Mouse (Mus musculus) MEL (cell line): ENCODE data around the gene Sox30. TPM values are rescaled to one million over a fixed set of nuclear protein-coding genes. Genes with fewer than 3 reads are reported as not detected.

Experiments used
- DNase-seq: peaks from one replicate; pipeline ENCODE4 v3.0.0; 2011; ENCODE audit warnings: low read depth, low spot score
- H3K27ac ChIP-seq: 2 replicates; pipeline ENCODE4 v1.5.1; 2012; ENCODE audit warnings: low read depth, mild to moderate bottlenecking, control low read depth, low read length, moderate library complexity; ENCODE audit not compliant: control insufficient read depth
- H3K27me3 ChIP-seq, 2 experiments: fragments of 150-350 bp in 1 of 2; sonication (generic) in 1 of 2; 2 replicates each; pipeline ENCODE4 v1.6.1; 2012; ENCODE audit warnings: low read length in 2 of 2, mild to moderate bottlenecking in 2 of 2, improper control_type of control experiment in 1 of 2, moderate library complexity in 1 of 2; ENCODE audit not compliant: insufficient read depth in 2 of 2, control insufficient read depth in 1 of 2
- H3K36me3 ChIP-seq, 2 experiments: 2 replicates each; pipeline ENCODE4 v1.6.1; 2012 to 2014; ENCODE audit warnings: low read length in 2 of 2, improper control_type of control experiment in 1 of 2, inconsistent platforms in 1 of 2, mild to moderate bottlenecking in 1 of 2; ENCODE audit not compliant: insufficient read depth in 2 of 2, control insufficient read depth in 1 of 2
- H3K4me1 ChIP-seq, 2 experiments: fragments of 150-350 bp in 1 of 2; sonication (generic) in 1 of 2; 2 replicates each; pipeline ENCODE4 v1.6.1; 2012; ENCODE audit warnings: low read length in 2 of 2, improper control_type of control experiment in 1 of 2, mild to moderate bottlenecking in 1 of 2; ENCODE audit not compliant: insufficient read depth in 2 of 2, control insufficient read depth in 1 of 2
- H3K4me3 ChIP-seq, 2 experiments: fragments of 150-350 bp in 1 of 2; sonication (generic) in 1 of 2; 2 replicates each; pipeline ENCODE4 v1.5.1; 2012; ENCODE audit warnings: low read depth in 2 of 2, low read length in 2 of 2, mild to moderate bottlenecking in 2 of 2, moderate library complexity in 2 of 2, control low read depth in 1 of 2, improper control_type of control experiment in 1 of 2; ENCODE audit not compliant: control insufficient read depth in 1 of 2, insufficient read depth in 1 of 2
- H3K79me2 ChIP-seq: 2 replicates; pipeline ENCODE4 v1.6.1; 2012; ENCODE audit warnings: mild to moderate bottlenecking, low read length, moderate library complexity; ENCODE audit not compliant: control insufficient read depth, poor library complexity, insufficient read depth
- H3K9ac ChIP-seq: 2 replicates; pipeline ENCODE4 v1.6.1; 2012; ENCODE audit warnings: low read depth, mild to moderate bottlenecking, control low read depth, low read length, moderate library complexity; ENCODE audit not compliant: control insufficient read depth, poor library complexity, severe bottlenecking
- H3K9me3 ChIP-seq: fragments of 150-350 bp; sonication (generic); replicated peaks from 2 replicates; pipeline ENCODE4 v1.6.1; 2012; ENCODE audit warnings: mild to moderate bottlenecking, low read length, improper control_type of control experiment, moderate library complexity; ENCODE audit not compliant: insufficient read depth
- CHD1 ChIP-seq: IDR thresholded peaks from 2 replicates; pipeline ENCODE4 v1.6.1; 2012; ENCODE audit warnings: low read depth, mild to moderate bottlenecking, inconsistent platforms, low read length, improper control_type of control experiment
- CTCF ChIP-seq, 3 experiments: IDR thresholded peaks in 2 of 3; conservative IDR thresholded peaks in 1 of 3; 2 replicates each; pipeline ENCODE4 v1.5.1; 2011 to 2012; ENCODE audit warnings: low read length in 3 of 3, low read depth in 2 of 3, mild to moderate bottlenecking in 2 of 3, improper control_type of control experiment in 1 of 3, inconsistent platforms in 1 of 3, mixed read lengths in 1 of 3, moderate library complexity in 1 of 3; ENCODE audit not compliant: control insufficient read depth in 1 of 3, insufficient read depth in 1 of 3, poor library complexity in 1 of 3, severe bottlenecking in 1 of 3
- E2F4 ChIP-seq: IDR thresholded peaks from 2 replicates; pipeline ENCODE4 v1.6.1; 2011; ENCODE audit warnings: low read depth, low read length, improper control_type of control experiment, borderline replicate concordance
- ETS1 ChIP-seq: IDR thresholded peaks from 2 replicates; pipeline ENCODE4 v1.6.1; 2012; ENCODE audit warnings: low read depth, mild to moderate bottlenecking, inconsistent platforms, low read length, improper control_type of control experiment, moderate library complexity
- GABPA ChIP-seq: IDR thresholded peaks from 2 replicates; pipeline ENCODE4 v1.6.1; 2012; ENCODE audit warnings: low read depth, mild to moderate bottlenecking, inconsistent platforms, low read length, improper control_type of control experiment, moderate library complexity
- HCFC1 ChIP-seq: IDR thresholded peaks from 2 replicates; pipeline ENCODE4 v1.6.1; 2012; ENCODE audit warnings: low read depth, mild to moderate bottlenecking, inconsistent platforms, low read length, improper control_type of control experiment, moderate library complexity
- MAFK ChIP-seq: IDR thresholded peaks from 2 replicates; pipeline ENCODE4 v1.6.1; 2011; ENCODE audit warnings: low read depth, mild to moderate bottlenecking, low read length, improper control_type of control experiment, borderline replicate concordance
- MYB ChIP-seq: IDR thresholded peaks from 2 replicates; pipeline ENCODE4 v1.6.1; 2011; ENCODE audit warnings: mild to moderate bottlenecking, low read depth, low read length, improper control_type of control experiment
- NELFE ChIP-seq: IDR thresholded peaks from 2 replicates; pipeline ENCODE4 v1.6.1; 2011; ENCODE audit warnings: low read depth, low read length, improper control_type of control experiment
- POLR2A ChIP-seq, 2 experiments: IDR thresholded peaks; 2 replicates each; pipeline ENCODE4 v1.6.1; 2011 to 2012; ENCODE audit warnings: low read length in 2 of 2, mild to moderate bottlenecking in 2 of 2, control low read depth in 1 of 2, improper control_type of control experiment in 1 of 2, low read depth in 1 of 2, moderate library complexity in 1 of 2; ENCODE audit not compliant: control insufficient read depth in 1 of 2, insufficient read depth in 1 of 2, poor library complexity in 1 of 2
- POLR2AphosphoS2 ChIP-seq: IDR thresholded peaks from 2 replicates; pipeline ENCODE4 v1.6.1; 2011; ENCODE audit warnings: low read length, improper control_type of control experiment
- POLR2AphosphoS5 ChIP-seq: IDR thresholded peaks from 2 replicates; pipeline ENCODE4 v1.6.1; 2012; ENCODE audit warnings: low read depth, borderline replicate concordance, mild to moderate bottlenecking, inconsistent platforms, low read length, moderate library complexity, mixed read lengths
- RAD21 ChIP-seq: IDR thresholded peaks from 2 replicates; pipeline ENCODE4 v1.6.1; 2011; ENCODE audit warnings: mild to moderate bottlenecking, low read depth, low read length, improper control_type of control experiment
- SIN3A ChIP-seq: IDR thresholded peaks from 2 replicates; pipeline ENCODE4 v1.6.1; 2012; ENCODE audit warnings: low read length, improper control_type of control experiment, inconsistent platforms
- SMC3 ChIP-seq: IDR thresholded peaks from 2 replicates; pipeline ENCODE4 v1.6.1; 2011; ENCODE audit warnings: low read depth, low read length, improper control_type of control experiment
- TBP ChIP-seq: IDR thresholded peaks from 2 replicates; pipeline ENCODE4 v1.8.0; 2011; ENCODE audit warnings: low read depth, low read length, improper control_type of control experiment
- TCF12 ChIP-seq: IDR thresholded peaks from 2 replicates; pipeline ENCODE4 v1.6.1; 2014; ENCODE audit warnings: low read depth, mild to moderate bottlenecking, inconsistent platforms, low read length, improper control_type of control experiment, moderate library complexity
- ZC3H11A ChIP-seq: IDR thresholded peaks from 2 replicates; pipeline ENCODE4 v1.6.1; 2012; ENCODE audit warnings: low read depth, mild to moderate bottlenecking, inconsistent platforms, low read length, improper control_type of control experiment
- ZKSCAN1 ChIP-seq: IDR thresholded peaks from 2 replicates; pipeline ENCODE4 v1.6.1; 2012; ENCODE audit warnings: low read depth, mild to moderate bottlenecking, inconsistent platforms, low read length, improper control_type of control experiment, moderate library complexity
- polyA plus RNA-seq, 2 experiments: library from polyadenylated mRNA; stranded (reverse) in 1 of 2; unstranded in 1 of 2; fragments of >175 nt in 1 of 2; fragments of >200 nt in 1 of 2; gene quantifications; 2 replicates each; pipeline versions ENCODE4 v1.2.1 to v1.2.4; 2012; ENCODE audit warnings: low replicate concordance in 2 of 2, low read depth in 1 of 2; ENCODE audit not compliant: insufficient read length in 2 of 2, insufficient read depth in 1 of 2, missing spikeins in 1 of 2
- total RNA-seq: library from RNA; depleted of rRNA; stranded (reverse); fragments of 300-350 nt; gene quantifications from 2 replicates; pipeline ENCODE4 v1.2.3, GENCODE M21; 2012

Gene Sox30
- total and polyA plus RNA-seq, 3 experiments: not detected

- TF ChIP-seq ZKSCAN1 (no peak), GABPA (no peak)
These were observed 11.5 kb downstream of the Sox30 start (continued) for GRCm38 (mm10) chr11:45991604-45992003.

- H3K79me2 ChIP-seq: no peaks in the 10 kb centered on the region
- no peaks in the 10 kb centered on the region for H3K4me1 ChIP-seq
- TF ChIP-seq POLR2A (IDR thresholded peaks at IDR 0.05; ENCODE audit: control insufficient read depth in 1 of 2, insufficient read depth in 1 of 2, low read depth in 1 of 2, low read length in 2 of 2, poor library complexity in 1 of 2): no peak
- TF ChIP-seq POLR2AphosphoS2: no peak
- no peak for TF ChIP-seq CHD1
- no peak for TF ChIP-seq NELFE
- TF ChIP-seq TBP: no peak
- TF ChIP-seq ETS1: no peak
- no peak for TF ChIP-seq RAD21
- TF ChIP-seq SMC3: no peak
- no peak for TF ChIP-seq POLR2AphosphoS5
- no peak overlapping the region for H3K4me3 ChIP-seq
- H3K27me3 ChIP-seq: peaks cover 0 to 3% of the 10 kb centered on the region in 2 experiments; a peak in 3 of 4 replicates
- H3K36me3 ChIP-seq: no peaks in the 10 kb centered on the region
- H3K9ac ChIP-seq: no peak overlapping the region
- no peaks in the 10 kb centered on the region for H3K9me3 ChIP-seq
- DNase-seq: no peak
- H3K27ac ChIP-seq: no peak overlapping the region
These were observed 12.0 kb downstream of the Sox30 start for GRCm38 (mm10) chr11:45992087-45992486.

DNA sequence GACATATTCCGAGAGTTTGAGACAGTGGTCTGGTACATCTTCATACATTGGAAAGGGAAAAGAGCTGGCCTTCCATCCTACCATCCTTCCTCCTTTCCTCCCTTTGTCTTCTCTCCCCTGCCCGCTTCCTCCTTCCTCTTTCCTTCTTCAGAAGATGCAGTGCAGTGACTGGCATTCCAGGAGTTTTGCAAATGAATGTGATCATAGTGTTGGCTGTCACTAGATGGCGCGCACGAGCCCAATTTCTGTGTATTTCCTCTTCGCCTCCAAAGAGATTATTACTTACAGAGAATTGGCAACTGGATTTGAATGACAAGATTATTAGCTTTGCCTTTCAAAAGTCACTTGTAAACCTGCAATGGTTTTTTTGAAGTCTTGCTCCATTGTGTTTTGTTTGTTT is 36.0 kb downstream of the Sox30 start:
- TF ChIP-seq MYB (no peak), SMC3 (peak; percentile 96), TCF12 (no peak), E2F4 (no peak), NELFE (no peak), ZKSCAN1 (no peak), POLR2AphosphoS2 (no peak), RAD21 (peak; percentile 87), ZC3H11A (peak; percentile 91), SIN3A (0 out of 2 replicates have a peak, but pooled peaks have one; percentile 25), MAFK (no peak), HCFC1 (0 out of 2 replicates have a peak, but pooled peaks have one; percentile 28), CTCF (IDR thresholded peaks at IDR 0.05 in 2 of 3, conservative IDR thresholded peaks at IDR 0.05 in 1 of 3; ENCODE audit: control insufficient read depth in 1 of 3, insufficient read depth in 1 of 3, low read depth in 2 of 3, low read length in 3 of 3, poor library complexity in 1 of 3, severe bottlenecking in 1 of 3) (peak; percentile 80 to 95 (median 87)), ETS1 (no peak)
- Histone ChIP-seq H3K27me3 (peaks cover 0 to 2% of the 10 kb centered on the region in 2 experiments; a peak in 1 of 4 replicates), H3K4me1 (no peaks in the 10 kb centered on the region), H3K4me3 (no peak overlapping the region), H3K9ac (no peak overlapping the region), H3K27ac (no peak overlapping the region), H3K36me3 (no peaks in the 10 kb centered on the region), H3K9me3 (no peaks in the 10 kb centered on the region), H3K79me2 (no peaks in the 10 kb centered on the region)
- peak; percentile 81 for DNase-seq
